Mouse (Mus musculus): ENCODE measurements around the gene Mageb3.

DNA sequence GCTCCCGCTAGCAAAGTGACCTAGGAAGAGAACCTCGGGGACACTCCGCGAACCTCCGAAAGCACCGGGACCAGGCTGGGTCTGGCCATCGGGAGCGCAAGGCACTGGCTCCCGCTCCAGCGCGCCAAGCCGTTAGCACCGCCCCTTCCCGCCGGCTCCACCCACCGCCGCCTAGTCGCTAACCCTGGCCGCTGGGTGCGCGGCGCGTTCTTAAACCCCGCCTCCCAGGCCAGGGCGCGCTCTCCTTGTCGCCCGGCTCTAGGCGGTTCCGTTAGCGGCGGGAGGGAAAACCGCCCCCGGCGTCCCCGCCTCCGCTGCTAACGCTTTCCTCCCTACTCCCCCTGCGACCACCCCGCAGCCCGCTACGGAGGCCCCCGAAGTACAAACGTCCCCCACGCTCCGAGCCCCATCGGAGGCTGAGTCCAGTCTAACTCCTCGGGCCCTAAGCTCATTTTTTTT, at the start of gene Mageb3, which contains the start of gene Ctdspl2:
- TF ChIP-seq CTCF (IDR thresholded peaks at IDR 0.05; ENCODE audit: borderline replicate concordance, extremely low read depth, insufficient read depth, insufficient read length) (no peak), POLR2A (IDR thresholded peaks at IDR 0.05; ENCODE audit: borderline replicate concordance, extremely low read depth, insufficient read depth, insufficient read length, poor library complexity, severe bottlenecking) (peak; percentile 71; the same call in 1 of the 2 replicates)

Data from brain, embryonic 14.5 days (tissue).